Mouse (Mus musculus) heart, embryonic 10.5 days (tissue): Measurements from ENCODE around the gene Zic2. TPM values are rescaled to one million over a fixed set of nuclear protein-coding genes. Genes with fewer than 3 reads are reported as not detected.
"Not testable (repeated sequence)": the region's sequence is repeated elsewhere in the genome, so short reads cannot be mapped to it uniquely, and the experiment has no call there.

Experiments
- DNase-seq: peaks from one replicate; pipeline ENCODE4 v3.0.0-alpha.2; 2017; ENCODE audit warnings: low spot score
- H3K27ac ChIP-seq: fragments of 300-500 bp; sonication (generic); 2 replicates; pipeline ENCODE4 v1.5.1; 2016; ENCODE audit warnings: mild to moderate bottlenecking
- H3K27me3 ChIP-seq: fragments of 300-500 bp; sonication (generic); 2 replicates; pipeline ENCODE4 v1.6.1; 2016; ENCODE audit warnings: mild to moderate bottlenecking; ENCODE audit not compliant: poor library complexity, insufficient read depth, severe bottlenecking
- H3K36me3 ChIP-seq: fragments of 300-500 bp; sonication (generic); 2 replicates; pipeline ENCODE4 v1.6.1; 2016; ENCODE audit warnings: mild to moderate bottlenecking, moderate library complexity
- H3K4me1 ChIP-seq: fragments of 300-500 bp; sonication (generic); 2 replicates; pipeline ENCODE4 v1.6.1; 2016; ENCODE audit warnings: mild to moderate bottlenecking
- H3K4me3 ChIP-seq: fragments of 300-500 bp; sonication (generic); 2 replicates; pipeline ENCODE4 v1.5.1; 2016; ENCODE audit warnings: mild to moderate bottlenecking, moderate library complexity
- H3K9me3 ChIP-seq: fragments of 300-500 bp; sonication (generic); 2 replicates; pipeline ENCODE4 v1.6.1; 2016; ENCODE audit warnings: mild to moderate bottlenecking, moderate library complexity
- WGBS: fragments of 180-500 bp; shearing (Covaris S2); methylation state at CpG from one replicate; pipeline ENCODE4 v1.1.7; 2016; 5-methylcytosine and 5-hydroxymethylcytosine counted together
- polyA plus RNA-seq: library from polyadenylated mRNA; unstranded; fragments of >200 nt; fragmentation: Nextera tagmentation; extraction: Ambion mirVana; gene quantifications from 2 replicates; pipeline ENCODE4 v1.2.1, GENCODE M21; 2016

Zic2 gene
- polyA plus RNA-seq, 1 experiment from 2014 or later: 0.11 TPM

- no peak for DNase-seq
- H3K4me1 ChIP-seq: peaks cover 26% of the 10 kb centered on the region
- 7% methylated on average over 32 of the region's 32 CpGs for WGBS
- H3K36me3 ChIP-seq: no peaks in the 10 kb centered on the region
- no peaks in the 10 kb centered on the region for H3K9me3 ChIP-seq
- H3K27me3 ChIP-seq: peaks cover 76% of the 10 kb centered on the region
- H3K4me3 ChIP-seq: peak overlapping the region; percentile 49
- no peak overlapping the region for H3K27ac ChIP-seq
These were observed 21.7 kb upstream of the Zic2 start for GRCm38 (mm10) chr14:122453388-122453995.

GRCm38 (mm10) chr14:122453996-122454738 is 21.1 kb upstream of the Zic2 start:
- DNase-seq: no peak
- H3K27ac ChIP-seq: no peak overlapping the region
- peaks cover 69% of the 10 kb centered on the region for H3K27me3 ChIP-seq
- H3K36me3 ChIP-seq: no peaks in the 10 kb centered on the region
- H3K9me3 ChIP-seq: no peaks in the 10 kb centered on the region
- H3K4me3 ChIP-seq: peak overlapping the region; percentile 49
- H3K4me1 ChIP-seq: peaks cover 26% of the 10 kb centered on the region
- WGBS: 17% methylated on average over 12 of the region's 12 CpGs

- Histone ChIP-seq H3K27ac (no peak overlapping the region), H3K4me1 (peaks cover 22% of the 10 kb centered on the region), H3K36me3 (no peaks in the 10 kb centered on the region), H3K9me3 (no peaks in the 10 kb centered on the region), H3K4me3 (no peak overlapping the region), H3K27me3 (peaks cover 64% of the 10 kb centered on the region)
- no peak for DNase-seq
- WGBS: 60% methylated on average over 10 of the region's 10 CpGs
These were observed 20.2 kb upstream of the Zic2 start for GRCm38 (mm10) chr14:122454901-122455561.

GRCm38 (mm10) chr14:122455562-122455958 is 19.7 kb upstream of the Zic2 start:
- no peak overlapping the region for H3K27ac ChIP-seq
- H3K4me1 ChIP-seq: peaks cover 17% of the 10 kb centered on the region
- 83% methylated on average over 4 of the region's 4 CpGs for WGBS
- no peak overlapping the region for H3K4me3 ChIP-seq
- no peaks in the 10 kb centered on the region for H3K36me3 ChIP-seq
- H3K9me3 ChIP-seq: no peaks in the 10 kb centered on the region
- peaks cover 64% of the 10 kb centered on the region for H3K27me3 ChIP-seq
- no peak for DNase-seq

- peaks cover 13% of the 10 kb centered on the region for H3K4me1 ChIP-seq
- not testable (repeated sequence) for H3K9me3 ChIP-seq, H3K27ac ChIP-seq, H3K36me3 ChIP-seq, H3K4me3 ChIP-seq, DNase-seq
- 74% methylated on average over 12 of the region's 12 CpGs for WGBS
- peaks cover 64% of the 10 kb centered on the region for H3K27me3 ChIP-seq
These were observed 15.9 kb upstream of the Zic2 start for GRCm38 (mm10) chr14:122459332-122459731.

- Histone ChIP-seq H3K36me3 (no peaks in the 10 kb centered on the region), H3K27me3 (peaks cover 64% of the 10 kb centered on the region), H3K4me3 (no peak overlapping the region), H3K27ac (no peak overlapping the region), H3K4me1 (peaks cover 17% of the 10 kb centered on the region), H3K9me3 (no peaks in the 10 kb centered on the region)
- WGBS: 86% methylated on average over 1 of the region's 1 CpGs
- no peak for DNase-seq
These were observed 15.5 kb upstream of the Zic2 start for GRCm38 (mm10) chr14:122459776-122460175.

- Histone ChIP-seq H3K4me3 (no peak overlapping the region), H3K36me3 (no peaks in the 10 kb centered on the region), H3K9me3 (no peaks in the 10 kb centered on the region), H3K27me3 (peaks cover 64% of the 10 kb centered on the region), H3K4me1 (peaks cover 21% of the 10 kb centered on the region), H3K27ac (no peak overlapping the region)
- DNase-seq: no peak
- 56% methylated on average over 5 of the region's 5 CpGs for WGBS
These were observed 15.0 kb upstream of the Zic2 start for GRCm38 (mm10) chr14:122460226-122460625.

GRCm38 (mm10) chr14:122461500-122461899 is 13.7 kb upstream of the Zic2 start:
- no peak for DNase-seq
- Histone ChIP-seq H3K27ac (no peak overlapping the region), H3K4me1 (peaks cover 25% of the 10 kb centered on the region), H3K27me3 (peaks cover 66% of the 10 kb centered on the region), H3K9me3 (no peaks in the 10 kb centered on the region), H3K36me3 (no peaks in the 10 kb centered on the region), H3K4me3 (no peak overlapping the region)
- 48% methylated on average over 3 of the region's 3 CpGs for WGBS

GRCm38 (mm10) chr14:122461966-122462365 is 13.3 kb upstream of the Zic2 start:
- H3K27ac ChIP-seq: no peak overlapping the region
- peaks cover 25% of the 10 kb centered on the region for H3K4me1 ChIP-seq
- peaks cover 71% of the 10 kb centered on the region for H3K27me3 ChIP-seq
- no peaks in the 10 kb centered on the region for H3K9me3 ChIP-seq
- H3K4me3 ChIP-seq: no peak overlapping the region
- WGBS: 21% methylated on average over 9 of the region's 9 CpGs
- H3K36me3 ChIP-seq: no peaks in the 10 kb centered on the region
- no peak for DNase-seq

GRCm38 (mm10) chr14:122462689-122463079 is 12.6 kb upstream of the Zic2 start:
- Histone ChIP-seq H3K36me3 (no peaks in the 10 kb centered on the region), H3K27me3 (peaks cover 78% of the 10 kb centered on the region), H3K27ac (no peak overlapping the region), H3K9me3 (no peaks in the 10 kb centered on the region), H3K4me1 (peaks cover 25% of the 10 kb centered on the region), H3K4me3 (peak overlapping the region; percentile 71; the same call in 1 of the 2 replicates)
- 10% methylated on average over 17 of the region's 17 CpGs for WGBS
- DNase-seq: no peak

- Histone ChIP-seq H3K4me1 (peaks cover 25% of the 10 kb centered on the region), H3K27ac (no peak overlapping the region; the same call in 1 of the 2 replicates), H3K36me3 (no peaks in the 10 kb centered on the region), H3K4me3 (peak overlapping the region; percentile 71), H3K9me3 (no peaks in the 10 kb centered on the region), H3K27me3 (peaks cover 83% of the 10 kb centered on the region)
- DNase-seq: no peak
- WGBS: 1% methylated on average over 40 of the region's 40 CpGs
These were observed 12.0 kb upstream of the Zic2 start for GRCm38 (mm10) chr14:122463080-122463691.

GRCm38 (mm10) chr14:122463734-122464341 is 11.4 kb upstream of the Zic2 start:
- H3K9me3 ChIP-seq, DNase-seq, H3K36me3 ChIP-seq: not testable (repeated sequence)
- peak overlapping the region; percentile 71 for H3K4me3 ChIP-seq
- WGBS: 0% methylated on average over 57 of the region's 58 CpGs
- H3K4me1 ChIP-seq: peaks cover 25% of the 10 kb centered on the region
- peaks cover 90% of the 10 kb centered on the region for H3K27me3 ChIP-seq
- 0 out of 2 replicates have a peak overlapping the region, but pooled peaks have one; percentile 47 for H3K27ac ChIP-seq
